In genomic region chr17:50331171-50332011, GRCm38 (mm10) we compare ENCODE assay signal across 9 mouse cellular contexts. TPM values are rescaled to one million over a fixed set of nuclear protein-coding genes. Genes with fewer than 3 reads are reported as not detected.
DNase-seq lines count a peak whose midpoint lies in the region; ATAC-seq lines count a peak whose summit lies in the region.
"Had no signal": no experiment of that assay in that cellular context is flagged by ENCODE, and none has a peak within 500 bp of the region (broad histone marks: within the 10 kb centered on the region; RNA-seq: fewer than 3 reads in every experiment).

No protein-coding gene starts in this region.

- whole genome bisulfite sequencing in heart, embryonic 12.5 days = 46% methylated on average over 8 of the region's 8 CpGs

- H3K4me3 ChIP-seq in heart, embryonic 12.5 days = no peak overlapping the region
- H3K4me3 ChIP-seq: embryonic facial prominence, embryonic 13.5 days had no signal

- DNase-seq in adrenal gland, adult (ENCODE audit: inconsistent age in 2 of 2, low spot score in 1 of 2) = peak; percentile 73 to 80
- no peak for DNase-seq in adrenal gland, postnatal 4 days (ENCODE audit: low spot score in 2 of 2)
- DNase-seq in kidney, postnatal 25 days = peak; percentile 7 to 49
- DNase-seq in left cerebral cortex, postnatal 36 days (ENCODE audit: low spot score in 2 of 2) = no peak
- DNase-seq in layer of hippocampus, adult 18-20 months (ENCODE audit: low spot score in 2 of 2) = no peak
- no peak for DNase-seq in spleen, postnatal 14 days (ENCODE audit: low spot score in 2 of 2)

- no peaks in the 10 kb centered on the region for H3K27me3 ChIP-seq in heart, embryonic 12.5 days (replicated peaks)
- H3K27me3 ChIP-seq: embryonic facial prominence, embryonic 13.5 days had no signal

- intact Hi-C loops in left cerebral cortex, postnatal 36 days (cut with DNase I) = no loop called here

- ATAC-seq in heart, embryonic 12.5 days (ENCODE audit: insufficient number of reproducible peaks, low FRiP score) = peak; percentile 76; the same call in 1 of the 2 replicates
- ATAC-seq in neutrophil, adult 5-6 weeks (ENCODE audit: extremely low read depth, insufficient number of reproducible peaks, low FRiP score, poor library complexity, severe bottlenecking) = peak; percentile 64; the same call in 1 of the 2 replicates

- peak overlapping the region; percentile 33 for H3K4me2 ChIP-seq in heart, embryonic 12.5 days
- H3K4me2 ChIP-seq: embryonic facial prominence, embryonic 13.5 days had no signal

- H3K36me3 ChIP-seq in heart, embryonic 12.5 days = no peaks in the 10 kb centered on the region
- H3K36me3 ChIP-seq: embryonic facial prominence, embryonic 13.5 days had no signal

- peaks cover 3% of the 10 kb centered on the region for H3K4me1 ChIP-seq in heart, embryonic 12.5 days (replicated peaks)
- H3K4me1 ChIP-seq: embryonic facial prominence, embryonic 13.5 days had no signal

- H3K27ac ChIP-seq in heart, embryonic 12.5 days (ENCODE audit: poor library complexity, severe bottlenecking) = peak overlapping the region; percentile 44; the same call in 1 of the 2 replicates
- H3K27ac ChIP-seq: embryonic facial prominence, embryonic 13.5 days had no signal

- H3K9ac ChIP-seq in heart, embryonic 12.5 days = no peak overlapping the region
- H3K9ac ChIP-seq: embryonic facial prominence, embryonic 13.5 days had no signal

- no peaks in the 10 kb centered on the region for H3K9me3 ChIP-seq in heart, embryonic 12.5 days (replicated peaks)
- H3K9me3 ChIP-seq: embryonic facial prominence, embryonic 13.5 days had no signal

RNA-seq across cellular contexts. Expression of gene Dazl, which starts 38.0 kb away (rescaled TPM):
- total RNA-seq in adrenal gland, postnatal 4 days (2021) = under 1 TPM; 0.25 to 0.28 TPM
- polyA plus RNA-seq in heart, embryonic 12.5 days (2016; fragmentation: Nextera tagmentation; extraction: Ambion mirVana) = 0.33 TPM in 1 of 2 replicates, not detected in the other
- total RNA-seq in neutrophil, adult 5-6 weeks (2017) = 0.23 TPM in 1 of 2 replicates, not detected in the other
- 1 to 10 TPM; 3.7 to 3.9 TPM for total RNA-seq in left cerebral cortex, postnatal 36 days (2021)
- 1 to 10 TPM; 3.2 to 5.3 TPM for total RNA-seq in layer of hippocampus, adult 18-20 months (2021)

Comparison
In these comparisons a context has a peak if more than half of its experiments do, and no peak if none do; other contexts are left out.
1. DNase-seq: peak in adrenal gland, adult (2 of 2) and kidney, postnatal 25 days (2 of 2); none in adrenal gland, postnatal 4 days (0 of 2), left cerebral cortex, postnatal 36 days (0 of 2), layer of hippocampus, adult 18-20 months (0 of 2) and spleen, postnatal 14 days (0 of 2).